Mouse (Mus musculus): Measurements from ENCODE around the gene Stk19. TPM values are rescaled to one million over a fixed set of nuclear protein-coding genes. Genes with fewer than 3 reads are reported as not detected.

Stk19 gene
- 21.7 and 22.7 TPM in 2 replicates for polyA plus RNA-seq (2014; fragmentation: Nextera tagmentation; extraction: Ambion mirVana)

DNA sequence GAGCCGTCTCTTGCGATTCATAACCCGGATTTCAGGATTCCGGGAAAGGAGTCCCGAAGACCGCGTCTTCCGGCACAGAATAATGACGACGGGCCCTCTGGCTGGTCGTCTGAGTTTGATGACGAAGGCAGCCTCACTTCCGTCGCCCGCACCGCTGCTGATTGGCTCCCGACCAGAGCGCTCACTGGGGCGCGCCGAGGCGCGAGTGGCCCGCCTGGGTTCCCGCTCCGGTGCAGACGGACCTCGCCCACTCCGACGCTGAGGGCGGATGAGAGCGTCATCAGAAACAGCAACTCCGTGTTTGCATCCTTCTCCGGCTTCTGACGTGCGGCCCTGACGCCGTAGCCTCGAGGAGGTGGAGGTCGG lies at the start of gene Stk19, which contains the start of gene Dxo:
TSS of gene Stk19 (minus strand) at position 90 of the 366 bp plus-strand sequence.
TSS of gene Dxo (plus strand) at position 164 of the 366 bp plus-strand sequence.
- Histone ChIP-seq H3K9ac (ENCODE audit: low read depth, low read length) (peak within 1 kb of the TSS; percentile 72), H3K36me3 (ENCODE audit: control insufficient read depth, insufficient read depth, low read length) (peaks cover 12% of the 10 kb centered on the region; the same call in 1 of the 2 replicates), H3K9me3 (ENCODE audit: control insufficient read depth, low read length) (no peaks in the 10 kb centered on the region), H3K4me2 (replicated peaks; ENCODE audit: low read depth, low read length) (peak within 1 kb of the TSS; percentile 81), H3K4me1 (replicated peaks; ENCODE audit: control insufficient read depth, insufficient read depth, low read length) (peaks cover 14% of the 10 kb centered on the region), H3K27me3 (ENCODE audit: control insufficient read depth, insufficient read depth, low read length) (no peaks in the 10 kb centered on the region), H3K27ac (ENCODE audit: low read depth, low read length) (peak within 1 kb of the TSS; percentile 67), H3K4me3 (ENCODE audit: low read depth, low read length) (peak within 1 kb of the TSS; percentile 74)
- ATAC-seq (ENCODE audit: low FRiP score) (peak; percentile 94), DNase-seq (ENCODE audit: low spot score) (peak; percentile 97)
- WGBS = under 1% methylated on average over 40 of the region's 40 CpGs

DNA sequence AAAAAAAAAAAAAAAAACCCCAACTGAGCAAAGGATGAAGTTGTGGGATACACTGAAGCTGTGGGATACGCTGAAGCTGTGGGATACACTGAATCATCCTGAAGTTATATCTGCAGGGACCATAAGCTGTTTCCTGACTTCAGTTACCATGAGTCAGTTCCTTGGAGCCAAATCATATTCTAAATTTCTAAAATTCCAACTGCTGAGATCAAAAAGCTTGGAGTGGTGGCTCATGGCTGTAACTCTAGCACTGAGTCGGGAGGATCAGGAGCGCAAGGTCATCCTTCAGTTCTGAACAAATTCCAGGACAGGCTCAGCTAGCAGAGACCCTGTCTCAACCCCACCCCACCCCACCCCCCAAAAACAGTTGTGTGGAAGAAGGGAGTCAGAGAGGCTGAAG lies 48.9 kb upstream of the Stk19 start:
- ATAC-seq (ENCODE audit: low FRiP score) (no peak), DNase-seq (ENCODE audit: low spot score) (no peak)
- no peaks in the 10 kb centered on the region for H3K9me3 ChIP-seq (ENCODE audit: control insufficient read depth, low read length)
- no peak overlapping the region for H3K4me3 ChIP-seq (ENCODE audit: low read depth, low read length)
- 0 out of 2 replicates have a peak, but pooled peaks cover 2% of the 10 kb centered on the region for H3K27me3 ChIP-seq (ENCODE audit: control insufficient read depth, insufficient read depth, low read length)
- no peak overlapping the region for H3K9ac ChIP-seq (ENCODE audit: low read depth, low read length)
- no peaks in the 10 kb centered on the region for H3K4me1 ChIP-seq (replicated peaks; ENCODE audit: control insufficient read depth, insufficient read depth, low read length)
- no peak overlapping the region for H3K27ac ChIP-seq (ENCODE audit: low read depth, low read length)
- no peaks in the 10 kb centered on the region for H3K36me3 ChIP-seq (ENCODE audit: control insufficient read depth, insufficient read depth, low read length)
- no peak overlapping the region for H3K4me2 ChIP-seq (replicated peaks; ENCODE audit: low read depth, low read length)
- 79% methylated on average over 3 of the region's 3 CpGs for WGBS

DNA sequence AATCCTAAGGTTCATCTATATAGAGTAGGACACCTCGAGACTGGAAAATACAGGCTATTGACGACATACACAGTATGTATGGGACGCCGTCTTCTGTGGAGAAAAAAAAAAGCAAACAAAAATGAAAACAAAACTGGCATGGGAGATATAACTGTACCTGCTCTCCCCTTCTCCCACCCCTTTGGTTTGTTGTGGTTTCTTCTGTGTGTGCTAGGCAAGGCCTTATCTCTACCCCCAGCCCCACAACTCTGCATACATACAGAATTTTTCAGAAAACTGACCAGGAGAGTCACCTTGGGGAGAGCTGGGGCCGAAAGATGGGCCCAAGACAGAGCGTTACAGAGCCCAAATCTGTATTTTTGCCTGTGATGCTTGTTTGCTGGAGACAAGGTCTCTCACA lies 48.0 kb upstream of the Stk19 start:
- DNase-seq (ENCODE audit: low spot score) (no peak), ATAC-seq (ENCODE audit: low FRiP score) (no peak)
- 88% methylated on average over 6 of the region's 6 CpGs for WGBS
- H3K4me3 ChIP-seq (ENCODE audit: low read depth, low read length) = no peak overlapping the region
- no peak overlapping the region for H3K27ac ChIP-seq (ENCODE audit: low read depth, low read length)
- H3K9me3 ChIP-seq (ENCODE audit: control insufficient read depth, low read length) = no peaks in the 10 kb centered on the region
- H3K4me1 ChIP-seq (replicated peaks; ENCODE audit: control insufficient read depth, insufficient read depth, low read length) = no peaks in the 10 kb centered on the region
- no peak overlapping the region for H3K9ac ChIP-seq (ENCODE audit: low read depth, low read length)
- 0 out of 2 replicates have a peak, but pooled peaks cover 2% of the 10 kb centered on the region for H3K27me3 ChIP-seq (ENCODE audit: control insufficient read depth, insufficient read depth, low read length)
- no peaks in the 10 kb centered on the region for H3K36me3 ChIP-seq (ENCODE audit: control insufficient read depth, insufficient read depth, low read length)
- no peak overlapping the region for H3K4me2 ChIP-seq (replicated peaks; ENCODE audit: low read depth, low read length)

DNA sequence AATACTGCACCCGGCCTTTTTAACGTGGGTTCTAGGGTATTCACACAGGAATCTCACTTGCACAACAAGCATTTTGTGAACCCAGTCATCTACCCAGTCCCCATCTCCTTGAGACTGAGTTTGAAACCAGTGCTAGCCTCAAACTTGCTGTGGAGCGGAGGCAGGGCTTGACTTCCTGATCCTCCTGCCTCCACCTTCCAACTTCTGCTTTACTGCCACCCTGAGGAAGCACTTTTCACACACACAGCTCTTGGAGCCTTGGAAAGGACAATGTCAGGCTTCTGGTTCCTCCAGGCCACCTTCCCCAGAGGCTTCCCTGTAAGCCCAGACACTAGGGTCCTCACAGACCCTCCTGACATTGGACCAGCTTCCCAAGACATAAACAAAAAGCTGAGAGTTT lies 46.6 kb upstream of the Stk19 start:
- Histone ChIP-seq H3K9me3 (ENCODE audit: control insufficient read depth, low read length) (no peaks in the 10 kb centered on the region), H3K27me3 (ENCODE audit: control insufficient read depth, insufficient read depth, low read length) (0 out of 2 replicates have a peak, but pooled peaks cover 2% of the 10 kb centered on the region), H3K36me3 (ENCODE audit: control insufficient read depth, insufficient read depth, low read length) (no peaks in the 10 kb centered on the region), H3K27ac (ENCODE audit: low read depth, low read length) (no peak overlapping the region), H3K4me3 (ENCODE audit: low read depth, low read length) (no peak overlapping the region), H3K4me1 (replicated peaks; ENCODE audit: control insufficient read depth, insufficient read depth, low read length) (no peaks in the 10 kb centered on the region), H3K9ac (ENCODE audit: low read depth, low read length) (no peak overlapping the region), H3K4me2 (replicated peaks; ENCODE audit: low read depth, low read length) (no peak overlapping the region)
- 69% methylated on average over 3 of the region's 3 CpGs for WGBS
- DNase-seq (ENCODE audit: low spot score) (no peak), ATAC-seq (ENCODE audit: low FRiP score) (no peak)

DNA sequence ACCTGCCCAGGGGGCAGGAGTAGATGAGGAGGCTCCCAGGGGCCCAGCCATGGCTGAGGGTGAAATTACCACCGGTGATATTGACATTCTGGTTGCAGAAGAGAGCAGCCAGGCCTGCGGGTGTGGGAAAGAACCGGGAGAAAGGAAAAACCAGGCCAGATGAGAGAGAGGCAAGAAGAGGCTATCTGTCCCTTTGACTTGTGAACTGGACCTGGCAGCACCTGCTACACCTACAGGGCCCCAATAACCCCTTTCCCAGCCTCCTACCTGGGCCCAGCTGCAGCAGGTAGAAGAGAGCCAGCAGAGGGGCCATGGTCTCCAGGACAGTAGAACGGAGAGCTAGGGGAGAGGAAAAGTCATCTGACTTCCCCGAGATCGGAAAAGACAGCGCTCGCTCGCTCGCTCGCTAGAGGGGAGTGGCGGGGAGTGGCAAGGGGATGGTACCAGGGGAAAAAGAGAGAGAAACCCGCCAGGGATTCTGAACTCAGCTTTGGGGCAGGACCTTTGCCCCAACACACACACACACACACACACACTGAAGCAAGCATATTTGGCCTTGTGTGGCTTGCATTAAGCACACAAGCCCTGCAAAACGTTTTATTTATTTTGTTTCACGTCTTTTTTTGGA lies 45.1 kb upstream of the Stk19 start, which contains the start of gene Gm20547:
TSS of gene Gm20547 (minus strand) at position 360 of the 628 bp plus-strand sequence.
- Histone ChIP-seq H3K27me3 (ENCODE audit: control insufficient read depth, insufficient read depth, low read length) (0 out of 2 replicates have a peak, but pooled peaks cover 2% of the 10 kb centered on the region), H3K4me1 (replicated peaks; ENCODE audit: control insufficient read depth, insufficient read depth, low read length) (no peaks in the 10 kb centered on the region), H3K36me3 (ENCODE audit: control insufficient read depth, insufficient read depth, low read length) (no peaks in the 10 kb centered on the region), H3K4me2 (replicated peaks; ENCODE audit: low read depth, low read length) (peak within 1 kb of the TSS; percentile 6; the same call in 1 of the 2 replicates), H3K4me3 (ENCODE audit: low read depth, low read length) (no peak within 1 kb of the TSS), H3K27ac (ENCODE audit: low read depth, low read length) (no peak within 1 kb of the TSS), H3K9ac (ENCODE audit: low read depth, low read length) (0 out of 2 replicates have a peak within 1 kb of the TSS, but pooled peaks have one; percentile 15), H3K9me3 (ENCODE audit: control insufficient read depth, low read length) (no peaks in the 10 kb centered on the region)
- DNase-seq (ENCODE audit: low spot score) (no peak), ATAC-seq (ENCODE audit: low FRiP score) (no peak)
- whole genome bisulfite sequencing = 9% methylated on average over 15 of the region's 15 CpGs

DNA sequence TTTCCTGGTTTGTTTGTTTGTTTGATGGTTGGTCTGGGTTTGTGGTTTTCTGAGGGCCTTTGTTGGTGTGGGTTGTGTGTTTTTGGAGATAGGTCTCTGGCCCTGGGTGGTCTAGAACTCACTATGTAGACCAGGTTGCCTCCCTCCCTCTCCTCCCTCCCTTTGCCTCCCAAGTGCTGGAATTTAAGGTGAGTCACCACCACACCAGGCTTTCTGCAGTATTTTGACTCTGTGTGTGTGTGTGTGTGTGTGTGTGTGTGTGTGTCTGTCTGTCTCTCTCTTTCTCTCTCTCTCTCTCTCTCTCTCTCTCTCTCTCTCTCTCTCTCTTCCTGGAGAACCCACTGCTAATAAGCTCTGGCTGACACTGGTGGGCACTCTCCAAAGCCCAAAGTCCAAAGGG lies 44.4 kb upstream of the Stk19 start:
- no peaks in the 10 kb centered on the region for H3K36me3 ChIP-seq (ENCODE audit: control insufficient read depth, insufficient read depth, low read length)
- H3K27me3 ChIP-seq (ENCODE audit: control insufficient read depth, insufficient read depth, low read length) = 0 out of 2 replicates have a peak, but pooled peaks cover 2% of the 10 kb centered on the region
- DNase-seq (ENCODE audit: low spot score) = no peak
- H3K27ac ChIP-seq (ENCODE audit: low read depth, low read length) = no peak overlapping the region
- no peak overlapping the region for H3K4me2 ChIP-seq (replicated peaks; ENCODE audit: low read depth, low read length)
- no peak overlapping the region for H3K4me3 ChIP-seq (ENCODE audit: low read depth, low read length)
- H3K9ac ChIP-seq (ENCODE audit: low read depth, low read length) = no peak overlapping the region
- H3K4me1 ChIP-seq (replicated peaks; ENCODE audit: control insufficient read depth, insufficient read depth, low read length) = no peaks in the 10 kb centered on the region
- no peak for ATAC-seq (ENCODE audit: low FRiP score)
- no peaks in the 10 kb centered on the region for H3K9me3 ChIP-seq (ENCODE audit: control insufficient read depth, low read length)

DNA sequence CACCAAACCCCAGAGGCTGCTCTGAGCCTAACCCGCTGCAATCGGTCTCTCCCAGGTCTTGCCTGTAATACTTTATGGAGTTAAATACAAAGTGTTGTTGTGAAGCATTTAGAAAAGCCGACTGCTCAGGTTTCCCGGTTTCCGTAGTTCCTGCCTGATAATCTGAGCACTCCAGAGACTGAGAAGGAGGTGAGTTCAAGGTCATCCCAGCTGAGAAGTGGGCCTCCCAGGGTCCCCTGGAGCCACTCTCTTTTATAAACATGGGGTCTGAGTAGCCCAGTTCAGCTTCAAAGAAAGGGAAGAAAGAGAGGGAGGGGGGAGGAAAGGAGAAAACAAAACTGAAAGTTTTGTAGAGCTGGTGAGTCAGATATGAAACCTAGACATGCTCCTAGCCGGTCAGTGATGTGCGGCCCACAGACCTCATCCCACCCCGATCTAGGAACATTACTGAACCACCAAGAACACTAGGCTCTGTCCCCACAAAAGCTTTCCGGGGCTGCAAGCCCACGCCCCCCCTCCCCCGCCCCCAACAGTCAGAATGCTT lies 42.7 kb upstream of the Stk19 start, which contains the start of gene Zbtb12:
TSS of gene Zbtb12 (plus strand) at position 148 of the 544 bp plus-strand sequence.
- DNase-seq (ENCODE audit: low spot score) (no peak), ATAC-seq (ENCODE audit: low FRiP score) (no peak)
- Histone ChIP-seq H3K27ac (ENCODE audit: low read depth, low read length) (no peak within 1 kb of the TSS), H3K9ac (ENCODE audit: low read depth, low read length) (no peak within 1 kb of the TSS), H3K4me2 (replicated peaks; ENCODE audit: low read depth, low read length) (no peak within 1 kb of the TSS), H3K4me3 (ENCODE audit: low read depth, low read length) (no peak within 1 kb of the TSS), H3K4me1 (replicated peaks; ENCODE audit: control insufficient read depth, insufficient read depth, low read length) (no peaks in the 10 kb centered on the region), H3K36me3 (ENCODE audit: control insufficient read depth, insufficient read depth, low read length) (no peaks in the 10 kb centered on the region), H3K9me3 (ENCODE audit: control insufficient read depth, low read length) (no peaks in the 10 kb centered on the region), H3K27me3 (ENCODE audit: control insufficient read depth, insufficient read depth, low read length) (0 out of 2 replicates have a peak, but pooled peaks cover 2% of the 10 kb centered on the region)
- 66% methylated on average over 11 of the region's 11 CpGs for WGBS

DNA sequence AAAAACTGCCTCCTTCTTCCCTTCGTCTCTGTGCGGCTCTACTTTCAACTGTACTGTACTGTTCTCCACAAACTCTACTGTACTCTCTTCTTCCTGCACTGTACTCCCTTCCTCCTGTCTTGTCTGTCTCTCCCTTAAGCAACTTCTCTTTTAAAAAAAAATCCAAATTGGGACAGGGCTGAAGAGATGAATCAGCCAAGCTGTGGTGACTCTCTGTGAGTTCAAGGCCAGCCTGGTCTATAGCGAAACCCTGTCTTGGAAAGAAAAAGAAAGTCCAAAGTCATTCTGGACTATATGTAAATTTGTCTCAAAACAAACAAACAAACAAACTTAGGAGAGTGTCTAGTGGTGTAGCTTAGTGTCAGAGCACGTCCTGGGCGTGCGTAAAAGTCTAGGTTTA lies 37.6 kb upstream of the Stk19 start:
- Histone ChIP-seq H3K27me3 (ENCODE audit: control insufficient read depth, insufficient read depth, low read length) (no peaks in the 10 kb centered on the region), H3K27ac (ENCODE audit: low read depth, low read length) (no peak overlapping the region), H3K9me3 (ENCODE audit: control insufficient read depth, low read length) (no peaks in the 10 kb centered on the region), H3K4me1 (replicated peaks; ENCODE audit: control insufficient read depth, insufficient read depth, low read length) (no peaks in the 10 kb centered on the region), H3K4me3 (ENCODE audit: low read depth, low read length) (no peak overlapping the region), H3K9ac (ENCODE audit: low read depth, low read length) (no peak overlapping the region), H3K36me3 (ENCODE audit: control insufficient read depth, insufficient read depth, low read length) (no peaks in the 10 kb centered on the region), H3K4me2 (replicated peaks; ENCODE audit: low read depth, low read length) (no peak overlapping the region)
- DNase-seq (ENCODE audit: low spot score) = no peak
- WGBS = 92% methylated on average over 6 of the region's 6 CpGs
- ATAC-seq (ENCODE audit: low FRiP score) = no peak

DNA sequence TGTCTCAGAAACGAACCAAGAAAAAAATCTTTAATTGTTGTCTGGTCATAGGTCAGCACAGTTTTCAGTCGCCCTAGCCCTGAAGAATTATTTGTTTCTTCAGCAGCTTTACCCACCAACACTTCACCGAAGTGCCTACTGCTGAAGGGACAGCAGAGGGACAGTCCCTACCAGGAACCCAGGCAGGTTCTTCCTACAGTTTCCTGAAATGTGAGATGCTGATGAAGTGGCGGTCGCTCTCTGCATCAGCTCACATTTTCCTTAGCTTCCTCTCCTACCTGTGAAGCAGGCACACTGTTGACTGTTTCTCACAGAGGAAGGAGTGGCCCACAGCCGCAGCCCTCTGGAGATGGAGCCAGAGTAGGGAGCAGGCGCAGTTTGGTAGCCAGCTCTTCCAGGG lies 29.2 kb upstream of the Stk19 start:
- no peak for ATAC-seq (ENCODE audit: low FRiP score)
- WGBS = 68% methylated on average over 7 of the region's 7 CpGs

More for the DNA sequence above, 29.2 kb upstream of the Stk19 start:
- Histone ChIP-seq H3K4me3 (ENCODE audit: low read depth, low read length) (no peak overlapping the region), H3K27me3 (ENCODE audit: control insufficient read depth, insufficient read depth, low read length) (no peaks in the 10 kb centered on the region), H3K4me1 (replicated peaks; ENCODE audit: control insufficient read depth, insufficient read depth, low read length) (no peaks in the 10 kb centered on the region), H3K36me3 (ENCODE audit: control insufficient read depth, insufficient read depth, low read length) (no peaks in the 10 kb centered on the region), H3K27ac (ENCODE audit: low read depth, low read length) (no peak overlapping the region), H3K9ac (ENCODE audit: low read depth, low read length) (no peak overlapping the region), H3K4me2 (replicated peaks; ENCODE audit: low read depth, low read length) (no peak overlapping the region), H3K9me3 (ENCODE audit: control insufficient read depth, low read length) (no peaks in the 10 kb centered on the region)
- no peak for DNase-seq (ENCODE audit: low spot score)

Data from hindbrain, embryonic 11.5 days (tissue).